ENCODE assay signal across 8 mouse cellular contexts in genomic region chr15:10177519-10178130, GRCm38 (mm10). TPM values are rescaled to one million over a fixed set of nuclear protein-coding genes. Genes with fewer than 3 reads are reported as not detected.
DNase-seq lines count a peak whose midpoint lies in the region; ATAC-seq and TF ChIP-seq lines count a peak whose summit lies in the region.

No protein-coding gene starts in this region.

- peak overlapping the region; percentile 51 for H3K4me2 ChIP-seq in liver, embryonic 16.5 days (ENCODE audit: low read depth, low read length)

- no peaks in the 10 kb centered on the region for H3K36me3 ChIP-seq in kidney, adult 2 months (ENCODE audit: control insufficient read depth, insufficient read depth, low read length)
- no peaks in the 10 kb centered on the region for H3K36me3 ChIP-seq in liver, embryonic 16.5 days (ENCODE audit: control insufficient read depth, insufficient read depth)

- 1% methylated on average over 30 of the region's 30 CpGs for WGBS in kidney, adult 2 months
- 2% methylated on average over 30 of the region's 30 CpGs for WGBS in liver, embryonic 16.5 days (ENCODE audit: insufficient replicate concordance)

- TF ChIP-seq POLR2A in kidney, adult 2 months (IDR thresholded peaks at IDR 0.05; ENCODE audit: low read depth, low read length) = no peak

- H3K9ac ChIP-seq in liver, embryonic 16.5 days (ENCODE audit: low read depth, low read length) = no peak overlapping the region

- H3K9me3 ChIP-seq in liver, embryonic 16.5 days (replicated peaks; ENCODE audit: control insufficient read depth, low read length) = no peaks in the 10 kb centered on the region

- H3K27ac ChIP-seq in kidney, adult 2 months (ENCODE audit: insufficient read depth, low read depth, low read length) = no peak overlapping the region
- no peak overlapping the region for H3K27ac ChIP-seq in liver, embryonic 16.5 days (ENCODE audit: low read length)

- peak overlapping the region; percentile 30 for H3K4me3 ChIP-seq in kidney, adult 2 months (ENCODE audit: insufficient read depth, low read depth, low read length)
- H3K4me3 ChIP-seq in liver, embryonic 16.5 days (ENCODE audit: low read depth, low read length) = peak overlapping the region; percentile 40

- no peak for TF ChIP-seq CTCF in kidney, adult 2 months (conservative IDR thresholded peaks at IDR 0.05; ENCODE audit: insufficient read depth, insufficient read length, low read depth, low read length)

- peak; percentile 52 for ATAC-seq in granulocyte monocyte progenitor cell, adult 5-6 weeks (replicated peaks; ENCODE audit: poor library complexity, severe bottlenecking)
- no peak for ATAC-seq in liver, embryonic 16.5 days (ENCODE audit: low read depth)

- H3K4me1 ChIP-seq in kidney, adult 2 months (ENCODE audit: control insufficient read depth, insufficient read depth, low read length) = no peaks in the 10 kb centered on the region
- no peaks in the 10 kb centered on the region for H3K4me1 ChIP-seq in liver, embryonic 16.5 days (ENCODE audit: control insufficient read depth, low read depth, low read length)

- no peaks in the 10 kb centered on the region for H3K27me3 ChIP-seq in kidney, adult 2 months (replicated peaks; ENCODE audit: control insufficient read depth, insufficient read depth, low read length)
- H3K27me3 ChIP-seq in liver, embryonic 16.5 days (ENCODE audit: control insufficient read depth, insufficient read depth, low read depth, low read length) = no peaks in the 10 kb centered on the region

- peak; percentile 10 to 28 for DNase-seq in left cerebral cortex, adult 18-20 months (ENCODE audit: low spot score in 2 of 2)
- DNase-seq in left cerebral cortex, adult 11 months (ENCODE audit: low spot score) = no peak
- peak; percentile 61 to 69 for DNase-seq in adrenal gland, postnatal 36 days
- peak; percentile 29 for DNase-seq in kidney, adult 2 months
- DNase-seq in ovary, postnatal 14 days (ENCODE audit: low spot score) = peak; percentile 18
- DNase-seq in layer of hippocampus, postnatal 14 days (ENCODE audit: low spot score in 2 of 2) = no peak

RNA-seq across cellular contexts. Expression of gene Prlr, which starts 0.6 kb away (rescaled TPM):
- total RNA-seq in left cerebral cortex, adult 18-20 months (2021) = 1 to 10 TPM in 1 of 2 experiments, under 1 TPM in 1; 0.95 to 1.7 TPM
- total RNA-seq in adrenal gland, postnatal 36 days (2021) = 100 to 1,000 TPM in 1 of 2 experiments, 10 to 100 TPM in 1; 99.0 to 257 TPM
- not detected in 2 replicates for total RNA-seq in granulocyte monocyte progenitor cell, adult 5-6 weeks (2014; fragmentation: Nextera tagmentation)
- not detected in 2 replicates for total RNA-seq in granulocyte monocyte progenitor cell, adult 5-6 weeks (2017)
- 75.9 and 82.0 TPM in 2 replicates for polyA plus RNA-seq in kidney, adult 2 months (2012; rRNA removed)
- 0.20 and 0.44 TPM in 2 replicates for polyA plus RNA-seq in liver, embryonic 16.5 days (2015; fragmentation: Nextera tagmentation; extraction: Ambion mirVana)
- total RNA-seq in layer of hippocampus, postnatal 14 days (2021) = 1 to 10 TPM; 3.3 to 7.8 TPM

Comparison
In these comparisons a context has a peak if more than half of its experiments do, and no peak if none do; other contexts are left out.
1. DNase-seq: peak in left cerebral cortex, adult 18-20 months (2 of 2), adrenal gland, postnatal 36 days (2 of 2), kidney, adult 2 months (single experiment) and ovary, postnatal 14 days (single experiment); none in left cerebral cortex, adult 11 months (single experiment) and layer of hippocampus, postnatal 14 days (0 of 2).
2. RNA of gene Prlr, which starts 0.6 kb away (total RNA-seq): 99.0 to 257 TPM in adrenal gland, postnatal 36 days; 3.3 to 7.8 TPM in layer of hippocampus, postnatal 14 days, 0.95 to 1.7 TPM in left cerebral cortex, adult 18-20 months and not detected in granulocyte monocyte progenitor cell, adult 5-6 weeks; every median in the first group is over 10 times any median in the second.